In the genomic region with DNA sequence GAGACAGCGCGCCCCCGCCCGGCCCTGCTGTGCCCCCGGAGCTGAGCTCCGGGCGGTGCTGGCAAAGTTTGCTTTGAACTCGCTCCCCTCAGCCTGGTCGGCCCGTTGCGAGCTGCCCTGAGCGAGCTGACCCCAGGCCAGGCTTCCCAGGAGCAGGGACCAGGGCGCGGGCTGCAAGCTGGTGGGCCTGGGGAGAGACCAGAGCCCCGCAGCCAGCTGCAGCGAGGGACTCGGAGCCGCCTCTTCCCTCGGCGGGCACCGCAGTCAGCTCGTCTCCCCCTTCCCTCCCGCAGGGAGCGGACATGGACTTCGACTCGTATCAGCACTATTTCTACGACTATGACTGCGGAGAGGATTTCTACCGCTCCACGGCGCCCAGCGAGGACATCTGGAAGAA, we compare ENCODE assay signal across 8 mouse cellular contexts. TPM values are rescaled to one million over a fixed set of nuclear protein-coding genes. Genes with fewer than 3 reads are reported as not detected.
DNase-seq lines count a peak whose midpoint lies in the region; ATAC-seq and TF ChIP-seq lines count a peak whose summit lies in the region.

No protein-coding gene starts in this region.

- 0% methylated on average over 32 of the region's 32 CpGs for WGBS in embryonic facial prominence, embryonic 12.5 days
- WGBS in hindbrain, embryonic 14.5 days: under 1% methylated on average over 28 of the region's 32 CpGs
- under 1% methylated on average over 32 of the region's 32 CpGs for WGBS in liver, embryonic 15.5 days (ENCODE audit: insufficient replicate concordance)
- under 1% methylated on average over 31 of the region's 32 CpGs for WGBS in neural tube, embryonic 15.5 days

- H3K79me2 ChIP-seq in C2C12 (ENCODE audit: control insufficient read depth, insufficient read depth): no peaks in the 10 kb centered on the region

- H3K4me2 ChIP-seq in embryonic facial prominence, embryonic 12.5 days (replicated peaks): peak overlapping the region; percentile 90
- peak overlapping the region; percentile 73 for H3K4me2 ChIP-seq in hindbrain, embryonic 14.5 days (replicated peaks)
- H3K4me2 ChIP-seq in liver, embryonic 15.5 days: peak overlapping the region; percentile 75
- H3K4me2 ChIP-seq in neural tube, embryonic 15.5 days: peak overlapping the region; percentile 87

- H3K4me3 ChIP-seq in C2C12 (ENCODE audit: insufficient read depth, poor library complexity, severe bottlenecking): peak overlapping the region; percentile 34
- peak overlapping the region; percentile 73 for H3K4me3 ChIP-seq in embryonic facial prominence, embryonic 12.5 days
- H3K4me3 ChIP-seq in hindbrain, embryonic 14.5 days (replicated peaks; ENCODE audit: low read length): peak overlapping the region; percentile 89
- peak overlapping the region; percentile 59 for H3K4me3 ChIP-seq in liver, embryonic 15.5 days (replicated peaks)
- H3K4me3 ChIP-seq in neural tube, embryonic 15.5 days (replicated peaks): peak overlapping the region; percentile 69

- peaks cover 21% of the 10 kb centered on the region for H3K4me1 ChIP-seq in embryonic facial prominence, embryonic 12.5 days
- peaks cover 42% of the 10 kb centered on the region for H3K4me1 ChIP-seq in hindbrain, embryonic 14.5 days (replicated peaks; ENCODE audit: control insufficient read depth, insufficient read depth, low read length)
- peaks cover 20% of the 10 kb centered on the region for H3K4me1 ChIP-seq in liver, embryonic 15.5 days (replicated peaks)
- peaks cover 49% of the 10 kb centered on the region for H3K4me1 ChIP-seq in neural tube, embryonic 15.5 days

- no peaks in the 10 kb centered on the region for H3K36me3 ChIP-seq in C2C12 (ENCODE audit: control insufficient read depth, insufficient read depth)
- H3K36me3 ChIP-seq in embryonic facial prominence, embryonic 12.5 days: peaks cover 8% of the 10 kb centered on the region; the same call in 1 of the 2 replicates
- H3K36me3 ChIP-seq in hindbrain, embryonic 14.5 days (replicated peaks; ENCODE audit: control insufficient read depth, insufficient read depth): peaks cover 15% of the 10 kb centered on the region
- no peaks in the 10 kb centered on the region for H3K36me3 ChIP-seq in liver, embryonic 15.5 days (replicated peaks)
- peaks cover 7% of the 10 kb centered on the region for H3K36me3 ChIP-seq in neural tube, embryonic 15.5 days

- no peaks in the 10 kb centered on the region for H3K9me3 ChIP-seq in embryonic facial prominence, embryonic 12.5 days
- no peaks in the 10 kb centered on the region for H3K9me3 ChIP-seq in hindbrain, embryonic 14.5 days (ENCODE audit: control insufficient read depth, low read length)
- H3K9me3 ChIP-seq in liver, embryonic 15.5 days (replicated peaks): no peaks in the 10 kb centered on the region
- H3K9me3 ChIP-seq in neural tube, embryonic 15.5 days (replicated peaks): no peaks in the 10 kb centered on the region

- H3ac ChIP-seq in C2C12 (ENCODE audit: control insufficient read depth, insufficient read length, low read depth): peak overlapping the region; percentile 81

- TF ChIP-seq CTCF in C2C12 (IDR thresholded peaks at IDR 0.05; ENCODE audit: control insufficient read depth, insufficient read depth, insufficient read length): no peak

- no peak for ATAC-seq in embryonic facial prominence, embryonic 12.5 days (ENCODE audit: insufficient number of reproducible peaks, insufficient read depth, low FRiP score, low TSS enrichment)
- no peak; the same call in 1 of the 2 replicates for ATAC-seq in hindbrain, embryonic 14.5 days (ENCODE audit: low FRiP score)
- ATAC-seq in liver, embryonic 15.5 days (ENCODE audit: insufficient read depth): no peak
- ATAC-seq in neural tube, embryonic 15.5 days (ENCODE audit: low FRiP score): peak; percentile 16; the same call in 1 of the 2 replicates

- no peaks in the 10 kb centered on the region for H3K79me3 ChIP-seq in C2C12 (ENCODE audit: low read depth)

- DNase-seq in embryo, embryonic 10 days (ENCODE audit: low spot score): peak; percentile 63
- DNase-seq in embryo, embryonic 10.5 days (ENCODE audit: low spot score): no peak
- DNase-seq in hindbrain, embryonic 14.5 days (ENCODE audit: low spot score): no peak
- DNase-seq in layer of hippocampus, adult 9-11 months: no peak

- H3K9ac ChIP-seq in embryonic facial prominence, embryonic 12.5 days: peak overlapping the region; percentile 85
- peak overlapping the region; percentile 95 for H3K9ac ChIP-seq in hindbrain, embryonic 14.5 days
- peak overlapping the region; percentile 32; the same call in 1 of the 2 replicates for H3K9ac ChIP-seq in liver, embryonic 15.5 days
- peak overlapping the region; percentile 96 for H3K9ac ChIP-seq in neural tube, embryonic 15.5 days (replicated peaks)

- H3K27ac ChIP-seq in embryonic facial prominence, embryonic 12.5 days: peak overlapping the region; percentile 90
- H3K27ac ChIP-seq in hindbrain, embryonic 14.5 days: peak overlapping the region; percentile 91
- H3K27ac ChIP-seq in liver, embryonic 15.5 days (replicated peaks): no peak overlapping the region
- peak overlapping the region; percentile 92 for H3K27ac ChIP-seq in neural tube, embryonic 15.5 days (replicated peaks)

- no peaks in the 10 kb centered on the region for H3K27me3 ChIP-seq in C2C12 (ENCODE audit: control insufficient read depth, insufficient read depth, insufficient read length)
- H3K27me3 ChIP-seq in embryonic facial prominence, embryonic 12.5 days: 0 out of 2 replicates have a peak, but pooled peaks cover 6% of the 10 kb centered on the region
- no peaks in the 10 kb centered on the region for H3K27me3 ChIP-seq in hindbrain, embryonic 14.5 days (ENCODE audit: control insufficient read depth, insufficient read depth, low read length)
- peaks cover 72% of the 10 kb centered on the region for H3K27me3 ChIP-seq in liver, embryonic 15.5 days
- H3K27me3 ChIP-seq in neural tube, embryonic 15.5 days (replicated peaks): no peaks in the 10 kb centered on the region

TF ChIP-seq in C2C12, 6 proteins besides CTCF, POLR2A, EP300 and RAD21:
- TF ChIP-seq MAX (IDR thresholded peaks at IDR 0.05) (no peak), FOSL1 (IDR thresholded peaks at IDR 0.05; ENCODE audit: insufficient read depth, low read length, poor library complexity, severe bottlenecking) (no peak), USF1 (IDR thresholded peaks at IDR 0.05; ENCODE audit: low read depth) (no peak), MYOD1 (IDR thresholded peaks at IDR 0.05; ENCODE audit: control insufficient read depth, insufficient read length, low read depth) (no peak), MYOG (IDR thresholded peaks at IDR 0.05; ENCODE audit: control insufficient read depth, extremely low read depth, insufficient read length) (no peak), CEBPB (IDR thresholded peaks at IDR 0.05; ENCODE audit: low read depth) (no peak)

RNA-seq across cellular contexts. Expression of gene Mycl, which starts 0.8 kb away (rescaled TPM):
- 11.5 TPM for polyA plus RNA-seq in C2C12 (2012; fragmentation: generic; extraction: Trizol)
- polyA plus RNA-seq in embryonic facial prominence, embryonic 12.5 days (2016; fragmentation: Nextera tagmentation; extraction: Ambion mirVana): 46.4 and 51.5 TPM in 2 replicates
- 68.7 and 71.9 TPM in 2 replicates for polyA plus RNA-seq in hindbrain, embryonic 14.5 days (2014; fragmentation: Nextera tagmentation; extraction: Ambion mirVana)
- 0.89 and 1.2 TPM in 2 replicates for polyA plus RNA-seq in liver, embryonic 15.5 days (2015; fragmentation: Nextera tagmentation; extraction: Ambion mirVana)
- 38.2 and 52.3 TPM in 2 replicates for polyA plus RNA-seq in neural tube, embryonic 15.5 days (2015; fragmentation: Nextera tagmentation; extraction: Ambion mirVana)

RNA-seq across cellular contexts. Expression of gene Trit1, which starts 20.2 kb away (rescaled TPM):
- 6.3 TPM for polyA plus RNA-seq in C2C12 (2012; fragmentation: generic; extraction: Trizol)
- 21.3 and 23.4 TPM in 2 replicates for polyA plus RNA-seq in embryonic facial prominence, embryonic 12.5 days (2016; fragmentation: Nextera tagmentation; extraction: Ambion mirVana)
- polyA plus RNA-seq in hindbrain, embryonic 14.5 days (2014; fragmentation: Nextera tagmentation; extraction: Ambion mirVana): 19.8 and 24.6 TPM in 2 replicates
- polyA plus RNA-seq in liver, embryonic 15.5 days (2015; fragmentation: Nextera tagmentation; extraction: Ambion mirVana): 5.7 and 6.3 TPM in 2 replicates
- 21.0 and 21.9 TPM in 2 replicates for polyA plus RNA-seq in neural tube, embryonic 15.5 days (2015; fragmentation: Nextera tagmentation; extraction: Ambion mirVana)

RNA-seq across cellular contexts. Expression of gene Mfsd2a, which starts 35.2 kb away (rescaled TPM):
- polyA plus RNA-seq in C2C12 (2012; fragmentation: generic; extraction: Trizol): 8.9 TPM
- polyA plus RNA-seq in embryonic facial prominence, embryonic 12.5 days (2016; fragmentation: Nextera tagmentation; extraction: Ambion mirVana): 6.6 and 7.0 TPM in 2 replicates
- polyA plus RNA-seq in hindbrain, embryonic 14.5 days (2014; fragmentation: Nextera tagmentation; extraction: Ambion mirVana): 27.9 and 28.3 TPM in 2 replicates
- 0.05 and 0.06 TPM in 2 replicates for polyA plus RNA-seq in liver, embryonic 15.5 days (2015; fragmentation: Nextera tagmentation; extraction: Ambion mirVana)
- 23.3 and 29.3 TPM in 2 replicates for polyA plus RNA-seq in neural tube, embryonic 15.5 days (2015; fragmentation: Nextera tagmentation; extraction: Ambion mirVana)

Comparison
In these comparisons a context has a peak if more than half of its experiments do, and no peak if none do; other contexts are left out.
1. H3K4me3 ChIP-seq: peak in every context shown above with its lines; median percentile 89 in hindbrain, embryonic 14.5 days; 73 in embryonic facial prominence, embryonic 12.5 days; 69 in neural tube, embryonic 15.5 days; 59 in liver, embryonic 15.5 days; 34 in C2C12.
2. H3K9ac ChIP-seq: peak in every context shown above with its lines; median percentile 96 in neural tube, embryonic 15.5 days; 95 in hindbrain, embryonic 14.5 days; 85 in embryonic facial prominence, embryonic 12.5 days; 32 in liver, embryonic 15.5 days.